8 mouse cellular contexts compared by ENCODE assay signal in genomic region chr11:68940516-68940915, GRCm38 (mm10). TPM values are rescaled to one million over a fixed set of nuclear protein-coding genes. Genes with fewer than 3 reads are reported as not detected.
DNase-seq lines count a peak whose midpoint lies in the region; ATAC-seq and TF ChIP-seq lines count a peak whose summit lies in the region.

No protein-coding gene starts in this region.

- H3K36me3 ChIP-seq in embryonic facial prominence, embryonic 12.5 days: no peaks in the 10 kb centered on the region
- no peaks in the 10 kb centered on the region for H3K36me3 ChIP-seq in midbrain, embryonic 10.5 days

- peak overlapping the region; percentile 90 for H3K27ac ChIP-seq in gastrocnemius, adult 2 months
- H3K27ac ChIP-seq in embryonic facial prominence, embryonic 12.5 days: 0 out of 2 replicates have a peak overlapping the region, but pooled peaks have one; percentile 26
- H3K27ac ChIP-seq in midbrain, embryonic 10.5 days (replicated peaks): peak overlapping the region; percentile 80

- intact Hi-C loops in gastrocnemius, adult 2 months (cut with DNase I): no loop called here

- peaks cover 4% of the 10 kb centered on the region for H3K4me1 ChIP-seq in embryonic facial prominence, embryonic 12.5 days
- H3K4me1 ChIP-seq in midbrain, embryonic 10.5 days: peaks cover 14% of the 10 kb centered on the region

- H3K9me3 ChIP-seq in embryonic facial prominence, embryonic 12.5 days: no peaks in the 10 kb centered on the region
- H3K9me3 ChIP-seq in midbrain, embryonic 10.5 days (replicated peaks): no peaks in the 10 kb centered on the region

- no peaks in the 10 kb centered on the region for H3K27me3 ChIP-seq in embryonic facial prominence, embryonic 12.5 days
- no peaks in the 10 kb centered on the region for H3K27me3 ChIP-seq in midbrain, embryonic 10.5 days (ENCODE audit: low read depth, poor library complexity, severe bottlenecking)

- no peak for ATAC-seq in embryonic facial prominence, embryonic 12.5 days (ENCODE audit: insufficient number of reproducible peaks, insufficient read depth, low FRiP score, low TSS enrichment)

- WGBS in embryonic facial prominence, embryonic 12.5 days: 56% methylated on average over 4 of the region's 4 CpGs
- 66% methylated on average over 4 of the region's 4 CpGs for WGBS in midbrain, embryonic 10.5 days

- H3K9ac ChIP-seq in embryonic facial prominence, embryonic 12.5 days: peak overlapping the region; percentile 7; the same call in 1 of the 2 replicates

- TF ChIP-seq CTCF in gastrocnemius, adult 2 months (IDR thresholded peaks at IDR 0.05): no peak

- H3K4me3 ChIP-seq in gastrocnemius, adult 2 months: peak overlapping the region; percentile 79
- peak overlapping the region; percentile 35 for H3K4me3 ChIP-seq in embryonic facial prominence, embryonic 12.5 days
- H3K4me3 ChIP-seq in midbrain, embryonic 10.5 days: peak overlapping the region; percentile 58

- H3K4me2 ChIP-seq in embryonic facial prominence, embryonic 12.5 days (replicated peaks): peak overlapping the region; percentile 52

- no peak for DNase-seq in gastrocnemius, adult 2 months
- no peak for DNase-seq in gastrocnemius, adult 18-20 months (ENCODE audit: low spot score)
- DNase-seq in kidney, adult 18-20 months: peak; percentile 79
- no peak for DNase-seq in midbrain, embryonic 10.5 days (ENCODE audit: low spot score)
- no peak for DNase-seq in testis, postnatal 10 days (ENCODE audit: low spot score)
- DNase-seq in spleen, postnatal 14 days (ENCODE audit: low spot score in 2 of 2): no peak
- no peak for DNase-seq in left cerebral cortex, adult 18-20 months (ENCODE audit: low spot score in 2 of 2)

RNA-seq across cellular contexts. Expression of gene Odf4, which starts 13.6 kb away (rescaled TPM):
- total RNA-seq in gastrocnemius, adult 2 months (2021): not detected
- total RNA-seq in gastrocnemius, adult 18-20 months (2021): not detected
- polyA plus RNA-seq in embryonic facial prominence, embryonic 12.5 days (2016; fragmentation: Nextera tagmentation; extraction: Ambion mirVana): not detected in 2 replicates
- not detected in 2 replicates for polyA plus RNA-seq in midbrain, embryonic 10.5 days (2016; fragmentation: Nextera tagmentation; extraction: Ambion mirVana)
- not detected for total RNA-seq in left cerebral cortex, adult 18-20 months (2021)

RNA-seq across cellular contexts. Expression of gene Arhgef15, which starts 16.8 kb away (rescaled TPM):
- total RNA-seq in gastrocnemius, adult 2 months (2021): 1 to 10 TPM; 5.9 to 9.7 TPM
- 1 to 10 TPM; 5.8 to 9.7 TPM for total RNA-seq in gastrocnemius, adult 18-20 months (2021)
- polyA plus RNA-seq in embryonic facial prominence, embryonic 12.5 days (2016; fragmentation: Nextera tagmentation; extraction: Ambion mirVana): 8.1 and 8.5 TPM in 2 replicates
- 6.4 and 6.6 TPM in 2 replicates for polyA plus RNA-seq in midbrain, embryonic 10.5 days (2016; fragmentation: Nextera tagmentation; extraction: Ambion mirVana)
- 10 to 100 TPM; 20.4 to 24.0 TPM for total RNA-seq in left cerebral cortex, adult 18-20 months (2021)

RNA-seq across cellular contexts. Expression of gene Slc25a35, which starts 27.4 kb away (rescaled TPM):
- total RNA-seq in gastrocnemius, adult 2 months (2021): 1 to 10 TPM; 2.9 to 5.0 TPM
- 1 to 10 TPM; 4.8 to 5.2 TPM for total RNA-seq in gastrocnemius, adult 18-20 months (2021)
- polyA plus RNA-seq in embryonic facial prominence, embryonic 12.5 days (2016; fragmentation: Nextera tagmentation; extraction: Ambion mirVana): 2.6 and 4.1 TPM in 2 replicates
- 2.0 and 2.1 TPM in 2 replicates for polyA plus RNA-seq in midbrain, embryonic 10.5 days (2016; fragmentation: Nextera tagmentation; extraction: Ambion mirVana)
- 1 to 10 TPM; 5.6 to 6.7 TPM for total RNA-seq in left cerebral cortex, adult 18-20 months (2021)

RNA-seq across cellular contexts. Expression of gene Rangrf, which starts 34.5 kb away (rescaled TPM):
- 10 to 100 TPM; 55.4 to 71.1 TPM for total RNA-seq in gastrocnemius, adult 2 months (2021)
- total RNA-seq in gastrocnemius, adult 18-20 months (2021): 10 to 100 TPM; 59.5 to 62.4 TPM
- 59.3 and 64.2 TPM in 2 replicates for polyA plus RNA-seq in embryonic facial prominence, embryonic 12.5 days (2016; fragmentation: Nextera tagmentation; extraction: Ambion mirVana)
- polyA plus RNA-seq in midbrain, embryonic 10.5 days (2016; fragmentation: Nextera tagmentation; extraction: Ambion mirVana): 68.4 and 84.6 TPM in 2 replicates
- total RNA-seq in left cerebral cortex, adult 18-20 months (2021): 10 to 100 TPM; 17.8 to 18.2 TPM

RNA-seq across cellular contexts. Expression of gene Rpl26, which starts 39.1 kb away (rescaled TPM):
- total RNA-seq in gastrocnemius, adult 2 months (2021): 100 to 1,000 TPM; 606 to 729 TPM
- total RNA-seq in gastrocnemius, adult 18-20 months (2021): 100 to 1,000 TPM; 639 to 682 TPM
- 915 and 939 TPM in 2 replicates for polyA plus RNA-seq in embryonic facial prominence, embryonic 12.5 days (2016; fragmentation: Nextera tagmentation; extraction: Ambion mirVana)
- polyA plus RNA-seq in midbrain, embryonic 10.5 days (2016; fragmentation: Nextera tagmentation; extraction: Ambion mirVana): 856 and 1,017 TPM in 2 replicates
- total RNA-seq in left cerebral cortex, adult 18-20 months (2021): 100 to 1,000 TPM; 894 to 903 TPM

Comparison
In these comparisons a context has a peak if more than half of its experiments do, and no peak if none do; other contexts are left out.
1. H3K27ac ChIP-seq: peak in every context shown above with its lines; median percentile 90 in gastrocnemius, adult 2 months; 80 in midbrain, embryonic 10.5 days; 26 in embryonic facial prominence, embryonic 12.5 days.